Mouse (Mus musculus) adrenal gland, adult (tissue): ENCODE measurements around the gene Cnga2.

ENCODE experiments used
- DNase-seq, 2 experiments: peaks; one replicate each; pipeline ENCODE4 v3.0.0; 2022 to 2023; ENCODE audit warnings: low spot score in 1 of 2; ENCODE audit not compliant: inconsistent age in 2 of 2

The Cnga2 gene

DNA sequence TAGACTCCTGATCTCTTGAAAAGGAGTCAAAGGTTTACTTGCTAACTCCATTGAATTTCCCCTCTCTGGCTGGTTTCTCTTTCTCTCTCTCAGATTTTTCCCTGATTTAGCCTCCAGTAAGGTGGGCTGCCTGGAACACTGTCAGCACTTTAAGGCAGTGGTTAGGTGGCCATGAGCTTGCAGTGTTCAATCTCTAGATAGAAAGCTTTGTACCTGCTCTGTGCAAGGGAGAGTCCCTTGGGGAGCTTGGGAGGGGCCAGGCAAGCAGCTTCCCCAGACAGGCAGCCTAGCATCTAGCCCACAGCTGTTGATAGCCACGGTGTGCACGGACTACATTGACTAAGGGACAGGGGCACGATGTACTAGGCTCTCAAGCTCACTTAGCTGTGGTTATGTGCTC, at the start of gene Cnga2:
Gene Cnga2, plus strand, starts transcription at position 301 of the 400 bp plus-strand sequence.
- no peak for DNase-seq

DNA sequence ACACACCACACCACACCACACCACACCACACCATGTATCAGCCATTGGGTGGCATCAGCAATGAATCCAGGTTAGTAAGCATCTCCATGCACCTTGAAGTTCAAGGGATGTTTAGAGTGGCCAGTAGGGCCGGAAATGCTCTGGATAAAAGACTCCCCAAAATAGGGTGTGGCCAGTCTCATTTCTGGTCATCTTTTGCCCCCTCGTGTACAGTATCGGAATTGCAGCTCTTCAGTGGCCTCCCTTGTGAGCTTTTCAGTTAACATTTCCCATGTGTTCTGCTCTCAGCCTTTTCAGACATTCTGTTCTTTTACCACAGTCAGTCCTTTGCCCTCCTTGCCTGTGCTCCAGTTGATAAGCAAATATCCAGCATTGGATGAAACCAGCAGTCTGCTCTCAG, 45.0 kb upstream of the Cnga2 start:
- DNase-seq, result peak; percentile 35 to 82

DNA sequence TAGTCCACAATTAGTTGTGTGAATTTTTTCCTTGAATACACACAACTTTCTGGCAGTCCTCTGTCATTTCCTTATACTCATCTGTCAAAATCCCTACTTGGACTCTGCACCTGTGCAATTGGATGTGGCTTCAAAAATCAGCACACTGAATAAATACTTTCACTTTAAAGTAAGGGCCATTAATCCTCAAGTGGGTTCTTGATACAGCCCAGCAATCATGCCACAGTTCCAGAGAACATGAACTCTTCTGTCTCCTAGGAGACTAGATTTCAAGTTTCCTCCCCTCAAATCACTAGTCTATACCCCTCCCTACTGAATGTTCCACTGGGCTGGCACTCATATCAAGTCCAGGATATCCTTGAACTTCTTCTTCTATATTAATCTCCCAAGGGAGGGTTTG, 33.3 kb upstream of the Cnga2 start:
- no peak for DNase-seq

DNA sequence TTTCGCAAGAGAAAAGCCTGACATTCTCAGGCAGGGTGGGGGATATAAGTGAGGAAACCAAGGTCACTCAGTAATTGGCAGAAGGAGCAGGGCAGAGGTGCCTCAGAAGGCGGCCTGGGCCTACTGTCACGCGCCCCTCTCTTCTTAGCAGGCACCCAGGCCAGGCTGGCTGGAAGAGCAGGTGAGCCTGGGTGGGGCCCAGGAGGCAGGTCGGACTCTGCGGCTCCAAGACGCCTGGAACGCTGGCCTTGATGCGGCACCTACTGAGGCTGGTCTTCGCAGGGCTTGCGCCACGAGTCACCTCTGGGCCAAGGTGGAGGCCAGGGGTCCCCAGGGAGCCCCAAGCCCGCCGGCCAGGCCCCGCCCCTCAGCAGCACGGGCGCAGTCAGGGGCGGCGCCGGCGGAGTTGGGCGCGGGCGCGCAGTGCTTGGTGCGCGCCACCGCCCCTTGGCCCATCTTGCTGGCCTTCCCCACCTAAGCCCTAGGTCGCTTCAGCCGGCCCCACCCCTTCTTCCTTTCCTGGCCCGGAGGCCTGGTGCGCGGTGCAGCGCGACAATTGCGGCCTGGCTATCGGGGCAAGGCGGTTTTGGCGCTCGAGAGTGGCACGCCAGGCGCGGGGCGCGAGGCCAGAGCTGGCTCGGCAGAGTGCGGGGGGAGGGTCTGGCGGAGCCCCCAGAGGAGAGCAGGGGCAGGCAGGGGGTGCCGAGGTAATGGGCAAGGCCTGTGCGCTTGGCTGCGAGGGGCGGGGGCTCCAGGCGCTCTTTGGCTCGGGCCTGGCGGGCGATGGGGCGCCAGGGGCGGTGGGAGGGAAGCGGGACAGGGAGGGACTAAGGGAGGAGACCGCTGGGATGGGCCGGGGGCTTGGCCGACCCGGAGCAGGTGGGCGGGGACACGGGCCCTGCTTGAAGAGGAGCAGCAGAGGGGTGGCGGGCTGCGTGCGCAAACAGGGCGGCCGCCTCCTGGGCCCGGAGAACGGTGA, 29.3 kb upstream of the Cnga2 start, which contains the start of gene Prrg3:
Gene Prrg3, plus strand, starts transcription at position 552 of the 979 bp plus-strand sequence.
- peak; percentile 43 to 63 for DNase-seq

DNA sequence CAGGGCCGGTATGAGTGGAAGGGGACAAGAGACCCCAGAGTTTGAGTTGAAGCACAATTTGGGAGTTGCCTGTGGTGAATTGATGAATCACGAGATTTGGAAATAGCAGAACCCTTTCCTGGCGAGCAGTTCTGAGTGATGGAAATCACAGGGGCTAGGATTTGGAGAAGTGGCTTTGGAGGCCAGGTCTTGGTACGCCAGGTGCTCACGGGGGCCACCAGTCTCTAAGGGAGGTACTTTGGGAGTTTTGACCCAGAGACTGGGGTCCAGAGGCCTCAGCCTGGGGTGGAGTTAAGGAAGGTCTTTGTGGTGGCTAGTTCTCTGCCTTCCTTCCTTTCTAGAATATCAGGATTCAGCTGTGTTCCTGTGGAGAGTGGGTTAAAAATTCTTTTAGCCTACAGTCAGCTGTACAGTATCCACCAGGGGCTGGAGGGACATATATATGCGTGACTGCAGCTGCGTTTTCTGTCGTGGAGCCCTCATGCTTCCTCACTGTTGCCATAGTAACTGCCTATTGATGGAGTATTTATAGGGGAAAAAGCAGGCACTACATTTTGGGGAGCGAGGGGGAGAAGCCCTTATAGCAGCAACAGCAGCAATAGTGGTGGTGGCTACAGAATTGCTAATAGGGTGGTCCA, 28.3 kb upstream of the Cnga2 start:
- no peak for DNase-seq

DNA sequence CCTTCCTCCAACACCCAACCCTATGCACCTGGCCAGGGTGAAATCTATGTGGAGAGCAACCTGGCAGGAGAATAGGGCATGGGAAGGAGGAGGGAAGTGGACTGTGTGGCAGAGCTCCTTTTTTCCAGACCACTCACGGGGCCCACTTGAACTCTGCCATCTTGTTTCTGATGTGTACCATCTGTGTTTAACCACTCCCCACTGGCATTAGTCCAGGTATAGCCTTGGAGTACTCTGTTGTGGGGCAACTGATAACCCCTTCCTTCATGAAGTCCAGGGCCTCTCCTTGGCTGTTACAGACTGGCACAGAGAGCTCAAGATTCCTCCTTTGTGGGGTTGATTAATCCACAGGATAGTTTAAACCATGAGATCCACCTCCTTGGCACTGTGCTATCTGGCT, 23.4 kb upstream of the Cnga2 start:
- DNase-seq, result no peak

DNA sequence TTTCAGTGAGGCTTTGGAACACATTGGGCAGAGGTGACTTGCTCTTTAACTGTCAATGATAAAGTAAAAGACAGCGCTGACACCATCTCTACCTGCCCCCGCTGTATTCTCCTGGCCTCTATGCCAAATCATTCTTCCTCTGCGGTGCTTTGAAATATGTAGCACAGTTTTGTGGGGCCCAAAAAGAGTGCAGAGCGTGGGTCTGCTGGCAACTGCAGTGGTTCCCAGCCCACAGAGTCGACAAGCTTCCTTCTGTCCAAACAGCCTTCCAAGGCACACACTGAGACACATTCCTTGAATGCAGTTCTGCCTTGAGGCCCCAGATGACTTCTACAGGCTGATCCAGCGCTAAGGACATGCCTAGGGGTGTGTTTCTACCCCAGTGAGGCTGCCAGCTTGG, 22.8 kb upstream of the Cnga2 start:
- DNase-seq, result no peak

DNA sequence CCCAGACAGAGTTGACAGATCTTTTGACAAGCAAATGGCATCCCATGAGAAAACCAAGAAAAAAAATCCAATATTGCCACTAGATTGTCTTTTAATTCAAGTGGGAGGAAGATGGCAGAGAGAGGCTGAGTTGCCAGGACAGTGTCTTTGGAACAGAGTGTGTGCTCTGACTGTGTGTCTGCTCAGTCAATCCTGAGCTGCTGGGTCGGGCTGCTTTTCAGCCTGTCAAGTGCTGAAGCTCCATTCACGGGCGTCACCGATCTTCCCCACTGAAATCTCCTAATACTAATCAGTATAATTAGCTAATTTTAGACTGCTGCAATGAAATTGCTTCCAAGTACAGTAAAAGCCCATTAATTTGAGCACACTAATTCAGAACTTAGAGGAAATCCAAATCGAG, 20.3 kb upstream of the Cnga2 start:
- no peak for DNase-seq

DNA sequence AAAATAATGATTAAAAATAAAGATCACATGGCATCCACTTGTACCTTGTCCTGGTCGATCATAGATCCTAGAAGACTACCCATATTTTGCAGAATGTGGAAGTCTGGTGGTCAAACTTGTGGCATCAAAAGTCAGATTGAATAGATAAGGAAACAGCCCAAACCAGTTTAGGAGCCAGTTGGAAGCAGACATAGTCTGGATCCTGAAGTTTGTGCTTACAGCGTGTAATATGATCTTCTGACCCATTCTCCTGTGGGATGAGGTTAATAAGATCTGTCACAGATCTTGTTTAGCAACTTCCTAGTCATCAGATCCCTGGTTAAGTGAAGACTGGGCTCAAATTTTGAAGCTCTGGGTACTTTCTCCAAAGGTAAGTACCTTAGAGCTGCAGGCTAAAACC, 19.0 kb upstream of the Cnga2 start, which contains the start of gene Fate1:
Gene Fate1, plus strand, starts transcription at position 301 of the 400 bp plus-strand sequence.
- no peak for DNase-seq

DNA sequence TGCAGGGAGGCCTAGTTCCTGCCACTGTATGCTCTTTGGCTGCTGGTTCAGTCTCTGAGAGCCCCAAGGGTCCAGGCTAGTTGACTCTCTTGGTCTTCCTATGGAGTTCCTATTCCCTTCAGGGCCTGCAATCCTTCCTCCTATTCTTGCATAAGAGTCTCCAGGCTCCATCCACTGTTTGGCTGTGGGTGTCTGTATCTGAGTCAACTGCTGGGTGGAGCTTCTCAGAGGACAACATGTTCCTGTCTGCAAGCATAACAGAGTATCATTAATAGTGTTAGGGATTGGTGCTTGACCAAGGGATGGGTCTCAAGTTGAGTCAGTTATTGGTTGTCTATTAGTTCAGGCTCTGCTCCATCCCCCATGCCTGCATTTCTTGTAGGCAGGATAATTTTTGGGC, 14.0 kb upstream of the Cnga2 start:
- peak in 1 of 2 experiments; percentile 23 for DNase-seq

DNA sequence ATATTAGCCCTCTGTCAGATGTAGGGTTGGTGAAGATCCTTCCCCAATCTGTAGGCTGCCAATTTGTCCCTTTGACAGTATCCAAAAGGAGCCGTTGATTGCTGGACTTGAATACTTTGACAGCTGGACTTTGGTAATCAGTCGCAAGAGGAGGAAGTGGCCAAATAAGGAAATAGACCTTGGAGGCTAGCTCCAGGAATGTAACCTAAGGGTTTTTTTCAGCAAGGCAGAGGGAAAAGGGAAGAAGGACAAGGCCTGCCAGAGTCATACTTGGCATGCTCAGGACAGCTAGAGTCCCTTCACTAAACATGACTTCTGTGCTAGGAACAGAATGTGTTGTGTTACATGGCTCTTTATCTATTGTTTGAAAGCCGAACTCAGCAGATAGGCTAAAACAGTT, 11.2 kb upstream of the Cnga2 start:
- DNase-seq, result peak; percentile 13 to 68

DNA sequence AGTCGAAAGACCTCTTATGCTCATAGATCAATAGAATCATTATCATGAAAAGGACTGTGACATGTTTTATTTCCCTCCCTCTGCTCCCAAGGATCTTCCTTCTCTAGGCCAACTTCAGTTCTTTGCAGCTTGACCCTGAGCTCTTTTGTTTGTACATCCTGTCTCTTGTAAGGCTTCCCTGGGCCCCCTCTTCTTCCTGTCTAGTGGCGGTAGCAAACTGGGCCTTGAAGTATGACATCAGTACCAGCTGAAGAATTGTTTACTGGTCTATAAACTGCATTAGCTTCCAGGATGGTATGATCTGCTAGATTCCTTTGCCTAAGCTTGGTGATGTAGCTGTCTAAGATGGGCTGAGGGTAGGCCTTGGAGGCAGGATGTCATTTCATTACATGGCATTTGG, 10.3 kb upstream of the Cnga2 start:
- DNase-seq, result peak; percentile 30 to 53

DNA sequence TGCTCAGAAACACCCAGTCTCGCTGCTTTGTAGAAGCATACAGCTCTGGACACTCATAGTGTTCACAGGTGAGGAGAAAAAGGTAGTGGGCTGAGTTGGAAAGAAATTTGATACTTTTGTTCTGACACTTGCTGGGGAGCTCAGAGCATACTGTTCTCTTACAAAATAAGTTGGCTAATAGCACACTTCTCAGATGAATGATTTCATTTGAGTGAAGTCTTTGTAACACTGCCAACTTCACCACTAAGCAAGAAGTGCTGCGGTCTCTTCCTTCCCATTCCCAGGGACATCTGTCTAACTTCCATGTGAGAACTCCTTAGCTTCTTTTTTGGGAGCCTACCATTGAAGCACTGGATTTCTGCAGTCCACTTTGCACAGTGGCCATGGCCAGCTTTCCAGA, 8.4 kb upstream of the Cnga2 start:
- no peak for DNase-seq

DNA sequence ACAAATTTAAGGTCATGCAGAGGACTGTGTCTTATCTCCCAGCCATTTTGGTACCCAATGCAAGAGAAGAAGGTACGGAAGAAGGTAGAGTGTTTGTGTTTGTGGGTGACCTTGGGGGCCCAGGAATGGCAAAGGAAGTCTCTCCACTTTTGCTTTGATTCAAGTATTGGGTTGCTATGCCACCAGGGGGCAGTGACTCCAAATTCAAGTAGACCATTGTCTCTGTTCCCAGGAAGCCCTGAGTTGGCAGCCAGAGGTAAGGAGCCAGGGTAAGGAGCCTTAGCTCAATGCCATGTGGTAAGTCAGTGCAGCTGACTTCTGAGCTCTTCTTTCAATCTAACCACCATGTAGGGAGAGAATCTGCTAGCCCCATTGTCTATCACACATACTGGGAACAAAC, 7.9 kb upstream of the Cnga2 start:
- peak in 1 of 2 experiments; percentile 58 for DNase-seq

DNA sequence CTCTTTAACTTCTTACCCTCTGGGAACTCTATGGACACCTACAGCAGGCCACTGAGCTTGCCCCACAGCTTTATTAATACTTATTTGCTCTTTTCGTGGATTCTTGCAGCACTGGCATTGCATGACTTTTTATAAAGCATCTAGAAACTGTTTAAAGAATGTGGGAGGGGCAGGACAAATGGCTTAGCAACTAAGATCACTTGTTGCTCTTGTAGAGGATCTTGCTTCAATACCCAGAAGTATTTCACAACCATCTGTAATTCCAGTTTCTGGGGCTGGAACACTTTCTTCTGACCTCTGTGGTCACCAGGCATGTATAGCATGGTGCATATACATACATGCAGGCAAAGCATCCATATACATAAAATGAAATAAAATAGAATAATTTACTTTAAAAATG, 4.3 kb downstream of the Cnga2 start:
- DNase-seq, result no peak

DNA sequence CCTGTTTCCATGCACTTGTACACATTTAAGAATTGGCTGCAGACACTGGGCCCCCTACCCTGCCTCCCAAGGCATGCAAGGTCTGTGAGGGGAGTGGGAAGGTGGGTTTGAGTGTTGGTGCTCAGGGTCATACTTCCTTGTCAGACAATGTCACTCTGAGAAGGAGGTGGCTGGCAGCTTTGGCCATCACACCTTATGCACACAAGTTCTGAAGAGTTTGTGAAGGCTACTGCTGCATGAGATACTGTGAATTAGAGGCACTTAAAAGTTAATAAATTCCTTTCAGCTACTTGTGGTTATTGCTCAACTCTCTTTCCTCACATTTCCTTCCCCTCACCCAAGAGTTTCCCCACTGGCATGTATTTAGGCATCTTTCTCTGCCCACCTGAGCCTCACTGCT, 18.3 kb downstream of the Cnga2 start:
- no peak for DNase-seq

DNA sequence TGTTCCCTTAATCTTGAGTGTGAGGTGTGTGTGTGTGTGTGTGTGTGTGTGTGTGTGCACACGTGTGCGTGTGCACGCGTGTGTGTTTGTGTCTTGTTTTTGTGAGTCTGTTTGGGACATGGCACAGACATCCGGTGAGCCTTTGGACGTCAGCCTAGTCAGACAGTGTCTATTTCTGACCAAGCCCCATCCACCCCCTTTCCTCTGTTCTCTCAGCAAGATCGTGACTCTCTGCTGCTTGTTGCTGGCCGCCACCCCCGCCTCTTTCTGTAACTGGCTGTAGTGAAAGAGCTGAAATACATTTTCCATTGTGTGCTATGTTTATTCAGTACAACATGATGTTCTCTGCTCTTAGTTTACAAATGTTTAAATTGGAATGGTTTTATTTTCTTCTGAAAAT, 20.6 kb downstream of the Cnga2 start:
- DNase-seq, result peak; percentile 3 to 24

DNA sequence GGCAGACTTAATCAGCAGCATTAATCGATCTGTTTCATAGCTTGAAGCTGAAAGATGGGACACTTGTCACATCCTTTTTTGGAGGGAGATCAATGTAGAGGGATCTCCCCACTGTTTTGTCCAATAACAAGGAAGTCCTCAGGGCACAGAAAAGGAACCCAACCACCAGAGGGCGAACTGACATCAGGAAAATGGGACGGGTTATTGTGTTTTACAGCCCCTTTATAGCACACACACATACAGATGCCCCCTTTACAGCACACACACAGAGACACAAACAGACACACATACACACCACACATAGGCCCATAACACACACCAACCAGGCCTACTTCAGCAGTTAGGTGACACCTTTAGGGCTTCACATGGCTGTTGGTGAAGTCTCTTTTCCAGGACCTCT, 21.2 kb downstream of the Cnga2 start:
- peak; percentile 8 to 69 for DNase-seq

DNA sequence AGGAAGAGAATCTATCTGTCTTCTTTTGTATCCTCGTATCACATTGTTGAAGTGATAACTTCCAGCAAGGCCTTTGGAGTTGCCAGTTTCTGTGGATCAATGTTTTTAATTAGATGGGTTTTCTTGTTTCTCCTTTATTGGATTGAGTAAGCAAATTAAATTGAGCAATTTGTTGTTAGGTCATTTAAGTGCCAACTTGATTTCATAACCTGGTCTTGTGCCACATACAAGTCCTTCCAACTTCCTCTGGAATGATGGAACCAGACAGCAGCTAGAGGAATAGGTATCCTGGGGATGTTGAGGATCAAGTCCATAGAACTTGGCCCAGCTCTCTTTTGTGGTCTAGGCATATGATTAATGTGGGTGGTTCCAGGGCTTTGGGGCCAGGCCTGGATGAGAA, 30.6 kb downstream of the Cnga2 start:
- DNase-seq, result peak in 1 of 2 experiments; percentile 26

DNA sequence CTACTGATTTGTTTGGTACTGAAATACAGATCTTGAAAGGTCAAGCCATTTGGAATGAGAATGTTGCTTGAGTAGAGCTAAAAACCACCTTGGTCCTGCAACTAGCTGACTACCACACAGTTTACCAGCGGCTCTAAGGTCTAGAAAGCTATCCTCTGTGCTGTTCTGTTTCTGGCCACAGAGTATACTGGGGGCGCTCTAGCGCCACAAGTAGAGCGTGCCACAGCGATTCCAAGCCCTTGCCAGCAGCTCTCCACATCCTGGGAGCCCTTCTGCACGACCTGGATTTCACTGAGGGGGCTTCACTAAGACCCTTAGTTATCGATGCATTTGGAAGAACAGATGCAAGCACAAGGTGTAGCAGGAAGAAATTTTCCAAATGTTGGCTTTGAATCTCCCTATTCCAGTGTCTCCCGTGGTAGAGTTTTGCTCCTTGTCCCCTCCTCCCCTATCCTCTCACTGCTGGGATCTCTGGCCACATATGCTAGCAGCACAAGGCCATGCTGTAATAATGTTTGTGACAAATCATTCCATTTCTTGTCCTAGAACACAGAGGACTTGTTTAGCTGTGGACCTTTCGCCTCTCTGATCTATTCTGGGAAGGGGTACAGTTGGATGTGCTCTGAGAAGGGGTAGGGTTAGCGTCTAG, 31.2 kb downstream of the Cnga2 start:
- peak; percentile 28 for DNase-seq

DNA sequence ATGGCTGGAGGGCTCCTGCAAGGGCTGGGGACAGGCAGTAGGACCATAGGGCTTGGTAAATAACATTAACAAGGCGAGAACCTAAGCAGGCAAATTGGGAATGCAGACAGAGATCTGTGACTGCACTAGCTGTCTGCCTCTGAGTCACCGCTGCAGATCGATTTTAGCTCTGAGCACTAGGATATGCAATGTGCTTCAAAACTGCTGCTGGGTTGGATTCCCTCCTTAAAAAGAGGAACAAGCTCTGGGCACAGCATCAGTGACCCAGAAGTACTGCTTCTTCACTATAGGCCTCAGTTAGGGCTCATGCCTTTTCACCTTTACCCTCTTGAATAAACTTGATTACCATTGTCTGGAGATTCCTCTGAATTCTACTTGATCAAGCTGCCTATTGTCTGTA, 31.9 kb downstream of the Cnga2 start:
- DNase-seq, result no peak

DNA sequence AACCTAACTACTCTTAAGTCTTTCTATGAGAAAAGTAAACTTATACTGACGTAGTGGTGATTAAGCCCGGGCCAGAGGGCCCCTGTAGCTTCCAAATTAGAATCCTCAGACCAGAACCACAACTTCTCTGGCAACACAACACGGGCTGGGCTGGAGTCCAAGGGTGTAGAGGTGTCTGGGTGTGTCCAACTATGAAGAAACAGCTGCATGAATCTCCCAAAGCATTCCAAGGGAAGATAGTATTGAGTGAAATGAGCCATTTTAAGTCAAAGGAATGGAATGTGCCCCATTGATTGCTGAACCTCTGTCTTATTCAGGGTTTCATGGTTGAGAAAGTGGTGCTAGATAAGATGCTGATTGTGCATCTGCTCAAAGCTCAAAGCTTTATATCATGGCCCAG, 52.4 kb downstream of the Cnga2 start:
- no peak for DNase-seq
